Mouse (Mus musculus) heart, postnatal 0 days (tissue): ENCODE measurements around the gene Mkrn3. TPM values are rescaled to one million over a fixed set of nuclear protein-coding genes. Genes with fewer than 3 reads are reported as not detected.

ENCODE experiments used
- ATAC-seq: fragments of 200-750 bp; cut with Nextera tagmentation; 2 replicates; pipeline ENCODE4 v1.8.0; 2017; ENCODE audit warnings: low read depth, moderate number of reproducible peaks, moderate library complexity; ENCODE audit not compliant: insufficient read depth
- DNase-seq: peaks from one replicate; pipeline ENCODE4 v3.0.0-alpha.2; 2016; ENCODE audit warnings: low spot score
- H3K27ac ChIP-seq: fragments of 300-500 bp; sonication (generic); 2 replicates; pipeline ENCODE4 v1.5.1; 2014; ENCODE audit warnings: low read depth, mild to moderate bottlenecking
- H3K27me3 ChIP-seq: fragments of 300-500 bp; sonication (generic); 2 replicates; pipeline ENCODE4 v1.6.1; 2014; ENCODE audit warnings: low read length, mixed read lengths; ENCODE audit not compliant: control insufficient read depth, insufficient read depth
- H3K36me3 ChIP-seq: fragments of 300-500 bp; sonication (generic); replicated peaks from 2 replicates; pipeline ENCODE4 v1.6.1; 2014; ENCODE audit warnings: low read length, mixed read lengths; ENCODE audit not compliant: control insufficient read depth, insufficient read depth
- H3K4me1 ChIP-seq: fragments of 300-500 bp; sonication (generic); 2 replicates; pipeline ENCODE4 v1.6.1; 2014; ENCODE audit warnings: antibody characterized with exemption; ENCODE audit not compliant: control insufficient read depth, insufficient read depth
- H3K4me2 ChIP-seq: fragments of 300-500 bp; sonication (generic); 2 replicates; pipeline ENCODE4 v1.6.1; 2014; ENCODE audit warnings: low read depth, mild to moderate bottlenecking, low read length, moderate library complexity
- H3K4me3 ChIP-seq: fragments of 300-500 bp; sonication (generic); 2 replicates; pipeline ENCODE4 v1.5.1; 2014; ENCODE audit warnings: low read depth, low read length
- H3K9ac ChIP-seq: fragments of 300-500 bp; sonication (generic); replicated peaks from 2 replicates; pipeline ENCODE4 v1.6.1; 2014; ENCODE audit warnings: low read depth, low read length, mixed read lengths
- H3K9me3 ChIP-seq: fragments of 300-500 bp; sonication (generic); replicated peaks from 2 replicates; pipeline ENCODE4 v1.6.1; 2016; ENCODE audit warnings: low read length; ENCODE audit not compliant: control insufficient read depth
- CTCF ChIP-seq: IDR thresholded peaks from 2 replicates; pipeline ENCODE4 v1.5.1; 2016; ENCODE audit warnings: antibody characterized with exemption, control low read depth, low read depth
- EP300 ChIP-seq: IDR thresholded peaks from 2 replicates; pipeline ENCODE4 v1.6.1; 2016; ENCODE audit warnings: antibody characterized with exemption, low read depth
- WGBS: fragments of 180-500 bp; shearing (Covaris S2); extraction: QIAGEN DNeasy Blood & Tissue Kit; methylation state at CpG from one replicate; pipeline ENCODE4 v1.1.7; 2014; 5-methylcytosine and 5-hydroxymethylcytosine counted together
- polyA plus RNA-seq: library from polyadenylated mRNA; unstranded; fragments of >200 nt; fragmentation: Nextera tagmentation; extraction: Ambion mirVana; gene quantifications from 2 replicates; pipeline ENCODE4 v1.2.1, GENCODE M21; 2015
- total RNA-seq: library from RNA; depleted of rRNA; stranded (reverse); fragments of >200 nt; gene quantifications from 2 replicates; pipeline ENCODE4 v1.2.3, GENCODE M21; 2014; ENCODE audit warnings: low replicate concordance

Gene Mkrn3
- total and polyA plus RNA-seq, 2 experiments from 2014 or later, result 0.88 to 1.4 TPM

DNA sequence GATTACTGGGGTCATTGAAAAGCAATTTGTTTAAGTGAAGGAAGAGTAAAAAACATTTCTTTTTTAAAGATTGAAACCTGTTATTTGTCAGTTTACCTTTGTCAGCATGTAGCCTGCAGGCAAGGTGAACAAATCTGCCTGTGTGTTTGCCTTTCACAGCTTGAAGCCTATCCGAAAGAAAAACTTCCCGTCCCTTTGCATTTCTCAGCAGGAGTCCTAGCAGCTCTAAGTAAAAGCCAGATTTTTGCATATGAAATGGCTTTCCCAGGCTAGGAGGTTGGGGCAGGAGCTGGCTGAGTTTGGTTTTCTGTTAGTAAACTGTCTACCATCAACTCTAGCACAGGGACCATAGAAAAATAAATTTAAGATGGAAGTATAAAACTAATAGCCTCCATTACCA lies 32.4 kb upstream of the Mkrn3 start:
- H3K27me3 ChIP-seq, result no peaks in the 10 kb centered on the region
- TF ChIP-seq CTCF, result no peak
- no peak for TF ChIP-seq EP300
- no peak overlapping the region for H3K9ac ChIP-seq
- H3K9me3 ChIP-seq, result no peaks in the 10 kb centered on the region
- no peak overlapping the region for H3K27ac ChIP-seq
- H3K4me3 ChIP-seq, result no peak overlapping the region
- ATAC-seq (no peak), DNase-seq (no peak)
- WGBS, result 30% methylated on average over 2 of the region's 2 CpGs
- no peak overlapping the region for H3K4me2 ChIP-seq
- no peaks in the 10 kb centered on the region for H3K4me1 ChIP-seq
- H3K36me3 ChIP-seq, result no peaks in the 10 kb centered on the region

DNA sequence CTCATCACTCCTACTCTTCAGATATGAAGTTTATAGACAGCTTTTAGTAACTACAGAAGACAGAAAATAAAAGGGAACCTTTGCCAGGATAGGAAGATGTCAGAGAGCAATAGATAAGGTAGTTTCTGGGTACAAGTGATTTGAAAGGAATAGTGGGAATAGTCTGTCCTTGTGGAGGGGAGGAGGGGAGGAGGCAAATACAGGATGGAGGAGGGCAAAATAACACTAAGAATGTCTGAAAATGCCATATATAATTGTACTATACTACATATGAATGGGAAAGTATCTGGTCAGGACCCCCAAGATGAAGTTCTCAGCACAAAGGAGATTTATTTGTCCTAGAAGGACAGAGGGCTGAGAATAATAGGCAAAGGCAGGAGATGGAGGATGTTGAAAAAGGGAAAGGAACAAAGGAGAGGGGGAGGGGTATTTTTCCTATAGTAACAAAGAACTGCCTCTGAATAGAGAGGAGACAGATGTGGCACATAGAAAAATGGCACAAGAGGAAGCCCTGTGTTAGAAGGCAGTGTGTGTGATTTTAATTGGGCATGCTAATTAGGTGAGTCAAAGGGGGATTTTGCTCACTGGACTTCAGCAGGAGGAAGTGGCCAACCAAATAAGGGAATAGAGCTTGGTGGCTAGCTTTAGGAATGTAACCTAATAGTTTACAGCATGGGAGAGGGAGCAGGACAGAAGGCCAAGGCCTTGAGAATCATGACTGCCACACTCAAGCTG lies 25.7 kb upstream of the Mkrn3 start:
- H3K9me3 ChIP-seq, result no peaks in the 10 kb centered on the region
- DNase-seq (no peak), ATAC-seq (no peak)
- TF ChIP-seq EP300 (no peak), CTCF (no peak)
- H3K27ac ChIP-seq, result no peak overlapping the region
- H3K27me3 ChIP-seq, result no peaks in the 10 kb centered on the region
- no peak overlapping the region for H3K4me2 ChIP-seq
- H3K4me3 ChIP-seq, result no peak overlapping the region
- H3K4me1 ChIP-seq, result no peaks in the 10 kb centered on the region
- H3K9ac ChIP-seq, result no peak overlapping the region
- no peaks in the 10 kb centered on the region for H3K36me3 ChIP-seq

DNA sequence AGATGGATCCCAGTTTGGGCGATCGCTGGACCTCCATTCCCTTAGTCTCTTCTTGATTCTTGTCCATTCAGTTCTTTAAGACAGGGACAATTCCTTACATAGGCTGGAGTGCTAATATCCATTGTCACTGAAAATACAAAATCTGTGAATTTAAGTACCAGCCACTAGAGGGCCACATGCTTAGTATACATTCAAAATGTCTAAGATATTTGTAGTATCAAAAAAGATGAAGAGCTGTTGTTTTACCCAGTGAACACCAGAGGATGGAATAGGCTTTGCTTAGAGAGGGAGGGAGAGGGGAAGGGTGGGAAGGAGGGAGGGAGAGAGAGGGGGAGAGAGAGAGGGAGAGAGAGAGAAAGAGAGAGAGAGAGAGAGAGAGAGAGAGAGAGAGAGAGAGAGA lies 16.5 kb upstream of the Mkrn3 start:
- Histone ChIP-seq H3K4me3 (no peak overlapping the region), H3K4me2 (no peak overlapping the region)
- ATAC-seq, result no peak

DNA sequence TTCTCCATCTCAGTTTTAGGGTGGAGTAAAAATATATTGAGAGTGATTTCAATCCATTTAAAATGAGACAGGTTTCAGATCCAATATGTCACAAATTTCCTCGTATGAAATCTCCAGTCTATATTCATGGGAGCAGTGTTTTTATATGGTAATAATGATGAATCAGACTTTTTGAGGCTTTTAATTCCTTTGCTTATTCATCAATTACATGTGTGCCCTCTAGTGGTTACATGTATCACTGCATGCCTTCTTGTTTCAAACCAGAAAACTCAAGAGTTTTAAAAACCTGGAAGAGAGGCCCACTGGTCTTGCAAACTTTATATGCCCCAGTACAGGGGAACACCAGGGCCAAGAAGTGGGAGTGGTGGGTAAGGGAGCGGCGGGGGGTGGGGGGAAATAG lies 13.3 kb upstream of the Mkrn3 start:
- no peak overlapping the region for H3K4me2 ChIP-seq
- no peaks in the 10 kb centered on the region for H3K9me3 ChIP-seq
- no peak overlapping the region for H3K4me3 ChIP-seq
- H3K4me1 ChIP-seq, result no peaks in the 10 kb centered on the region
- TF ChIP-seq EP300, result no peak
- TF ChIP-seq CTCF, result peak; percentile 27
- no peak overlapping the region for H3K27ac ChIP-seq
- 26% methylated on average over 3 of the region's 3 CpGs for WGBS
- H3K27me3 ChIP-seq, result no peaks in the 10 kb centered on the region
- ATAC-seq (no peak), DNase-seq (no peak)
- no peaks in the 10 kb centered on the region for H3K36me3 ChIP-seq
- no peak overlapping the region for H3K9ac ChIP-seq

More for the DNA sequence above, 16.5 kb upstream of the Mkrn3 start:
- no peaks in the 10 kb centered on the region for H3K27me3 ChIP-seq
- no peak overlapping the region for H3K27ac ChIP-seq
- TF ChIP-seq EP300 (no peak), CTCF (no peak)
- WGBS, result 36% methylated on average over 2 of the region's 2 CpGs
- DNase-seq, result no peak
- H3K36me3 ChIP-seq, result no peaks in the 10 kb centered on the region
- no peaks in the 10 kb centered on the region for H3K4me1 ChIP-seq
- no peaks in the 10 kb centered on the region for H3K9me3 ChIP-seq
- H3K9ac ChIP-seq, result no peak overlapping the region

DNA sequence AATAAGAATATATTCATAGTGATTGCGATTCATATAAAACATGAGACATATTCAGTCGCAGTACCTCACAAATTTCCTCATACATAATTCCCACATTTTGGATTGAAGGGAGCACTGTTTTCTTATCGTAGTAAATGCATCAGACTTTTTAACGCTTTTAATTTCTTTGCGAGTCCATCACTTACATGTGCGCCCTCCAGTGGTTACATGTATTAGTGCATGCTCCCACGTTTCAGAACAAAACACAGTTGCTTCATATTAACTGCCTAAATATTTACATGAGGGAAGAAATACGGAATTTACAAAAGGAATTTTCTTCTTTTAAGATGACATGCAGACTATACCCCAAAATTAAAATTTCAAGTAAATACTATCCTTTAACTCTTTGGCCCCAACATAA lies 8.4 kb upstream of the Mkrn3 start:
- WGBS, result 16% methylated on average over 8 of the region's 8 CpGs
- DNase-seq, result no peak

DNA sequence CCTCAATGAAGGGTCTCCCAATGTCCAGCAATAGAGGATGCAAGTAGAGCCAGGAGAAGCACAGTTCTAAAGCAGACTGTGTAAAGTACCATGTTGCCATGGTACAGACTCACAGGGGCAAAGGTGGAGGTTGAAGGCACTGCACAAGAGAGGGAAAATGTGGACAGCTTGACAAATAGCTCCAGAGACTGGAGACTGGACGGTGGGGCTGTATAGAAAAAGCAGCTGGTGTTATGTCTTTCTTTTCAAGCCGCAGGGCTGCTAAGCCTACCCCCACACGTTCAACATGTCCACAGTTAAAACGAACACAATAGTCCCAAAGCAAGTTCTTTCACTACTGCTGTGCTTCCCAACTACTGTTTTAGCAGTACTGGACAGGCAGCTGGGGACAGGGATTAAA lies 3.3 kb upstream of the Mkrn3 start:
- WGBS, result 39% methylated on average over 4 of the region's 4 CpGs
- Histone ChIP-seq H3K4me3 (no peak overlapping the region), H3K9ac (no peak overlapping the region), H3K4me1 (peaks cover 10% of the 10 kb centered on the region; the same call in 1 of the 2 replicates), H3K27ac (no peak overlapping the region), H3K4me2 (no peak overlapping the region), H3K9me3 (0 out of 2 replicates have a peak, but pooled peaks cover 12% of the 10 kb centered on the region), H3K36me3 (no peaks in the 10 kb centered on the region), H3K27me3 (no peaks in the 10 kb centered on the region)
- ATAC-seq (no peak), DNase-seq (no peak)
- no peak for TF ChIP-seq CTCF
- TF ChIP-seq EP300, result no peak

More for the DNA sequence above, 8.4 kb upstream of the Mkrn3 start:
- peak; percentile 49 for TF ChIP-seq CTCF
- no peak for TF ChIP-seq EP300
- Histone ChIP-seq H3K4me1 (no peaks in the 10 kb centered on the region), H3K4me3 (no peak overlapping the region), H3K27ac (no peak overlapping the region), H3K4me2 (no peak overlapping the region), H3K9me3 (no peaks in the 10 kb centered on the region), H3K9ac (no peak overlapping the region), H3K36me3 (no peaks in the 10 kb centered on the region), H3K27me3 (no peaks in the 10 kb centered on the region)
- no peak for ATAC-seq
